In genomic region chr7:37093721-37094120, GRCm38 (mm10) we compare ENCODE assay signal across 24 mouse cellular contexts.
A peak's percentile ranks its signal among the peaks of the same experiment; 100 is the strongest.
DNase-seq lines count a peak whose midpoint lies in the region; ATAC-seq and TF ChIP-seq lines count a peak whose summit lies in the region.
"Had no signal": no experiment of that assay in that cellular context is flagged by ENCODE, and none has a peak within 500 bp of the region (broad histone marks: within the 10 kb centered on the region; RNA-seq: fewer than 3 reads in every experiment).

No protein-coding gene starts in this region.

- H3K4me1 ChIP-seq in erythroblast, embryonic 14.5 days (ENCODE audit: control insufficient read depth) = peaks cover 36% of the 10 kb centered on the region
- H3K4me1 ChIP-seq in midbrain, postnatal 0 days (ENCODE audit: insufficient read depth, low read length) = no peaks in the 10 kb centered on the region
- no peaks in the 10 kb centered on the region for H3K4me1 ChIP-seq in midbrain, embryonic 14.5 days (ENCODE audit: control insufficient read depth, insufficient read depth, low read length)
- H3K4me1 ChIP-seq: embryonic facial prominence, embryonic 12.5 days had no signal

- no peaks in the 10 kb centered on the region for H3K27me3 ChIP-seq in erythroblast, embryonic 14.5 days (ENCODE audit: control insufficient read depth)
- H3K27me3 ChIP-seq in midbrain, postnatal 0 days (ENCODE audit: insufficient read depth, low read length) = no peaks in the 10 kb centered on the region
- no peaks in the 10 kb centered on the region for H3K27me3 ChIP-seq in midbrain, embryonic 14.5 days (ENCODE audit: control insufficient read depth, insufficient read depth, low read length)
- H3K27me3 ChIP-seq: CH12.LX; forebrain, embryonic 13.5 days; forebrain, embryonic 15.5 days had no signal

- no peak for TF ChIP-seq CTCF in left cerebral cortex, adult 2 months (IDR thresholded peaks at IDR 0.05)
- TF ChIP-seq CTCF in midbrain, postnatal 0 days (IDR thresholded peaks at IDR 0.05) = no peak

- no peak overlapping the region for H3K9ac ChIP-seq in midbrain, postnatal 0 days (replicated peaks; ENCODE audit: low read length, poor library complexity, severe bottlenecking)
- H3K9ac ChIP-seq in midbrain, embryonic 14.5 days (replicated peaks; ENCODE audit: low read length) = no peak overlapping the region
- H3K9ac ChIP-seq: embryonic facial prominence, embryonic 12.5 days; forebrain, embryonic 13.5 days; forebrain, embryonic 15.5 days; forebrain, postnatal 0 days had no signal

- peak overlapping the region; percentile 30 for H3K4me3 ChIP-seq in erythroblast, embryonic 14.5 days (replicated peaks)
- no peak overlapping the region for H3K4me3 ChIP-seq in left cerebral cortex, adult 2 months
- H3K4me3 ChIP-seq in midbrain, postnatal 0 days (ENCODE audit: low read depth, low read length) = no peak overlapping the region
- H3K4me3 ChIP-seq in midbrain, embryonic 14.5 days (replicated peaks; ENCODE audit: low read depth, low read length) = no peak overlapping the region
- H3K4me3 ChIP-seq: embryonic facial prominence, embryonic 10.5 days; embryonic facial prominence, embryonic 12.5 days; forebrain, embryonic 13.5 days; forebrain, embryonic 15.5 days had no signal

- no peak overlapping the region for H3K4me2 ChIP-seq in midbrain, postnatal 0 days (ENCODE audit: low read depth, low read length, poor library complexity, severe bottlenecking)
- no peak overlapping the region for H3K4me2 ChIP-seq in midbrain, embryonic 14.5 days (ENCODE audit: low read length)
- H3K4me2 ChIP-seq: embryonic facial prominence, embryonic 12.5 days; forebrain, embryonic 13.5 days; forebrain, embryonic 15.5 days had no signal

- peak; percentile 60 to 78 for DNase-seq in cerebellum, postnatal 10 days
- no peak for DNase-seq in cerebellum, adult 8-10 months
- peak; percentile 56 for DNase-seq in left cerebral cortex, postnatal 4 days
- no peak for DNase-seq in left cerebral cortex, adult 2 months (ENCODE audit: extremely low spot score in 1 of 2, low spot score in 2 of 2)
- DNase-seq in midbrain, postnatal 0 days (ENCODE audit: low spot score) = peak; percentile 29
- no peak for DNase-seq in midbrain, embryonic 14.5 days
- DNase-seq: adrenal gland, adult 8-10 months; adrenal gland, postnatal 14 days; adrenal gland, postnatal 36 days; B cell, adult 2 months; cerebellum, adult 11-12 months; cerebellum, adult 2 months; forebrain, postnatal 0 days had no signal

- no peak overlapping the region for H3K27ac ChIP-seq in left cerebral cortex, adult 2 months
- no peak overlapping the region for H3K27ac ChIP-seq in midbrain, postnatal 0 days (ENCODE audit: low read depth, low read length)
- H3K27ac ChIP-seq in midbrain, embryonic 14.5 days (replicated peaks; ENCODE audit: low read depth, low read length) = no peak overlapping the region
- H3K27ac ChIP-seq: embryonic facial prominence, embryonic 10.5 days; forebrain, embryonic 13.5 days; forebrain, embryonic 15.5 days had no signal

- no peaks in the 10 kb centered on the region; the same call in 1 of the 2 replicates for H3K36me3 ChIP-seq in erythroblast, embryonic 14.5 days (ENCODE audit: control insufficient read depth)
- no peaks in the 10 kb centered on the region for H3K36me3 ChIP-seq in midbrain, postnatal 0 days (ENCODE audit: insufficient read depth, low read length)
- H3K36me3 ChIP-seq in midbrain, embryonic 14.5 days (ENCODE audit: control insufficient read depth, insufficient read depth, low read length) = no peaks in the 10 kb centered on the region
- H3K36me3 ChIP-seq: embryonic facial prominence, embryonic 10.5 days; embryonic facial prominence, embryonic 12.5 days; forebrain, embryonic 15.5 days; G1E had no signal

- intact Hi-C loops in left cerebral cortex, postnatal 4 days (cut with DNase I) = no loop called here
- intact Hi-C loops in left cerebral cortex, adult 2 months (cut with DNase I) = no loop called here

- WGBS in midbrain, postnatal 0 days = 85% methylated on average over 3 of the region's 3 CpGs
- 73% methylated on average over 3 of the region's 3 CpGs for WGBS in midbrain, embryonic 14.5 days

- no peak for ATAC-seq in erythroblast, adult 5-6 weeks (replicated peaks; ENCODE audit: low FRiP score, poor library complexity, severe bottlenecking)
- ATAC-seq in midbrain, postnatal 0 days (ENCODE audit: low FRiP score) = no peak
- ATAC-seq in midbrain, embryonic 14.5 days (ENCODE audit: low FRiP score, low TSS enrichment) = no peak
- ATAC-seq: activated CD4-positive, CD25-positive, alpha-beta regulatory T cell, adult 4 months; CD4-positive, CD25-positive, alpha-beta regulatory T cell, adult 4 months; forebrain, embryonic 13.5 days; forebrain, embryonic 15.5 days; forebrain, postnatal 0 days; Patski had no signal

- H3K9me3 ChIP-seq in erythroblast, embryonic 14.5 days (ENCODE audit: control insufficient read depth, low read length) = peaks cover 4% of the 10 kb centered on the region; the same call in 1 of the 2 replicates
- no peaks in the 10 kb centered on the region for H3K9me3 ChIP-seq in midbrain, postnatal 0 days (ENCODE audit: low read length)
- H3K9me3 ChIP-seq in midbrain, embryonic 14.5 days (ENCODE audit: control insufficient read depth, low read length) = no peaks in the 10 kb centered on the region
- H3K9me3 ChIP-seq: embryonic facial prominence, embryonic 10.5 days; embryonic facial prominence, embryonic 12.5 days; forebrain, embryonic 13.5 days; forebrain, embryonic 15.5 days had no signal

Comparison
In these comparisons a context has a peak if more than half of its experiments do, and no peak if none do; other contexts are left out.
1. DNase-seq: peak in cerebellum, postnatal 10 days (2 of 2), left cerebral cortex, postnatal 4 days (single experiment) and midbrain, postnatal 0 days (single experiment); none in cerebellum, adult 8-10 months (single experiment), left cerebral cortex, adult 2 months (0 of 2) and midbrain, embryonic 14.5 days (single experiment).